Mouse (Mus musculus): ENCODE results near the gene Zfp600.
"Not testable (repeated sequence)": the region's sequence is repeated elsewhere in the genome, so short reads cannot be mapped to it uniquely, and the experiment has no call there.

Zfp600 gene

GRCm38 (mm10) chr4:146156524-146156923 lies at the start of gene Zfp600:
Gene Zfp600, plus strand, starts transcription at chr4:146156824.
- not testable (repeated sequence) for DNase-seq (ENCODE audit: extremely low read depth, insufficient read length, low spot score)

DNA sequence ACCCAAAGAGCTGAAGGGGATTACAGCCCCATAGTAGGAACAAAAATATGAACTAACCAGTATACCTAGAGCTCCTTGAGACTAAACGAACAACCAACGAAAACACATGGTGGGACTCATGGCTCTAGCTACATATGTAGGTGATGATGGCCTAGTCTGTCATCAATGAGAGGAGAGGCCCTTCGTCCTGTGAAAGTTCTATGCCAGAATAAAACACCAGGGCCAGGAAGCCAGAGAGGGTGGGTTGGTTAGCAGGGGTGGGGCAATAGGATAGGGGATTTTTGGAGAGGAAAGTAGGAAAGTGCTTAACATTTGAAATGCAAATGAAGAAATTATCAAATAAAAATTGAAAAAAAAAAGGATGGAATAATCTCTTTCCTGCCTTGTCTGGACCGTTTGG lies 6.3 kb downstream of the Zfp600 start:
- DNase-seq (ENCODE audit: extremely low read depth, insufficient read length, low spot score), result not testable (repeated sequence)

DNA sequence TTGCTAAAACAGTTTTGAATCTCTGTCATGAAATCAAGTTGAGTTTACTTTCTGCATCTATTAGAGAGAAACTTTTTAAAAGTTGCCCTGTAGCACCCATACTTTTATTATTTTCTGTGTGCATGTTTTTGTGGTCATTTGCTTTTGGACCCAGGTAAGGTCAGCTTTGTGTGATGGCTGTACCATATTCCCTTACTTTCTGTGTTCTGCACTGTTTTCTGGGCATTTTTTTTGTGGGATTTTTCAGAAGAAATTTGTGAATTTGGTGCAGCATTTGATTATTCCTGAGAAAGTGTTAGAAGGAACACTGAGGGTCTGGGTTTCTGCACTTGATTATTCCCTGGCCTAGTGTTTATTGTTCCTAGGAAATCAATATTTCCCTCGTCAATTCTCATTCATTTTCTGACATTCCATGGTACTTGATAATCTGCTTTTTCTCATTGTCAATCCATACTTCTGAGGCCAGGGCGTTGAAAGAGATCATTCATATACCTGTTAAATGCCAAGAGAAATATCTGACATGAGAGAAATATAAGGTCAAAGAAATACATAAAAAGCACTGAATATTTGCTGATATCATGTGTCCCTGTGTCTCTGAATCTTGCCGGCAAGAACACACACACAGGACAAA lies 10.7 kb downstream of the Zfp600 start:
- not testable (repeated sequence) for DNase-seq (ENCODE audit: extremely low read depth, insufficient read length, low spot score)

DNA sequence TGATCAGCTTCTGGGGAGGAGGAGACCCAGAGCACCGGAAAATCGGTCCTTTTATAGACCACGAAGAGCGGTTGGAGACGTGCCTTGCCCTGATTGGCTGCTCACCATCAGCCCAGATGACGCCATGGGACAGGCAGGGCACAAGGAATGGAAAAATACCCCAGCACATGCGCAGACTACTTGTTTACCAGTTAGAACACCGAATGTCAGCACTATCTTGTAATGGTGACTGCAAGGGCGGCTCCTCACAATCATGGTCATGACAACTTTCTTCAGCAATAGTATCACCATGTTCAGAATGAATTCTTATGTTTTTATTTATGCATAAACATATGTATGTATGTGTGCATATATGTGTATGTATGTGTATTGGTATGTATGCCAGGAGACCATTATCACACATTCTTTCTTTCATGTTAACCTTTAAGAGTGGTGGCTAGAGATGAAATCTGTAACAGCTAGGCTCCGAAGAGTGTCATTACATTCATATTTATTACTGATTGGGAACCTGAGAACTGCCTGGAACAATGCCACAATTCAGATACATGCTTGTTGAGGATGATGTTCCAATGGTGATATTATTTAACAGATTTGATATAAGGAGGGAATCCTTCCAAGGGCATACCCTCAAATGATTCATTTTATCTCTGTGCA lies 11.4 kb downstream of the Zfp600 start:
- not testable (repeated sequence) for DNase-seq (ENCODE audit: extremely low read depth, insufficient read length, low spot score)

DNA sequence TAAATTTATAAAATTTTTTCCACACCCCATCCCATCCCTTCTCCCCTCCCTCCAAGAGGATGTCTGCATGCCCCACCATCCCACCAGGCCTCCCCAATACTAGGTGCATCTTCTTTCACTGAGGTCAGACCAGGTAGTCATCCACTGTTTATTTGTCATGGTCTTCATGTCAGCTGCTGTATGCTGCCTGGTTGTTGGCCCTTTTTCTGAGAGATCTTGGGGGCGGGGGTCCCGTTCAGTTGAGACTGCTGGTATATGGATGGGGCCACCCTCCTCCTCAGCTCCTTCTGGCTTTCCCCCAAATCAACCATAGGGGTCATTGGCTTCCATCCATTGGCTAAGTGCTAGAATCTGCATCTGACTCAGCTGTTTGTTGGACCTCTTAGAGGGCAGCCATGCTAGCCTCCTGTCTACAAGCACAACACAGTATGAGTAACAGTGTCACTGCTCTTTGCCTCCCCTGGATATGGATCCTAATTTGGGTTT lies 12.1 kb downstream of the Zfp600 start:
- not testable (repeated sequence) for DNase-seq (ENCODE audit: extremely low read depth, insufficient read length, low spot score)

GRCm38 (mm10) chr4:146173378-146174226 lies 17.0 kb downstream of the Zfp600 start:
- not testable (repeated sequence) for DNase-seq (ENCODE audit: extremely low read depth, insufficient read length, low spot score)

GRCm38 (mm10) chr4:146204357-146204756 lies 47.7 kb downstream of the Zfp600 start:
- not testable (repeated sequence) for DNase-seq (ENCODE audit: extremely low read depth, insufficient read length, low spot score)

DNA sequence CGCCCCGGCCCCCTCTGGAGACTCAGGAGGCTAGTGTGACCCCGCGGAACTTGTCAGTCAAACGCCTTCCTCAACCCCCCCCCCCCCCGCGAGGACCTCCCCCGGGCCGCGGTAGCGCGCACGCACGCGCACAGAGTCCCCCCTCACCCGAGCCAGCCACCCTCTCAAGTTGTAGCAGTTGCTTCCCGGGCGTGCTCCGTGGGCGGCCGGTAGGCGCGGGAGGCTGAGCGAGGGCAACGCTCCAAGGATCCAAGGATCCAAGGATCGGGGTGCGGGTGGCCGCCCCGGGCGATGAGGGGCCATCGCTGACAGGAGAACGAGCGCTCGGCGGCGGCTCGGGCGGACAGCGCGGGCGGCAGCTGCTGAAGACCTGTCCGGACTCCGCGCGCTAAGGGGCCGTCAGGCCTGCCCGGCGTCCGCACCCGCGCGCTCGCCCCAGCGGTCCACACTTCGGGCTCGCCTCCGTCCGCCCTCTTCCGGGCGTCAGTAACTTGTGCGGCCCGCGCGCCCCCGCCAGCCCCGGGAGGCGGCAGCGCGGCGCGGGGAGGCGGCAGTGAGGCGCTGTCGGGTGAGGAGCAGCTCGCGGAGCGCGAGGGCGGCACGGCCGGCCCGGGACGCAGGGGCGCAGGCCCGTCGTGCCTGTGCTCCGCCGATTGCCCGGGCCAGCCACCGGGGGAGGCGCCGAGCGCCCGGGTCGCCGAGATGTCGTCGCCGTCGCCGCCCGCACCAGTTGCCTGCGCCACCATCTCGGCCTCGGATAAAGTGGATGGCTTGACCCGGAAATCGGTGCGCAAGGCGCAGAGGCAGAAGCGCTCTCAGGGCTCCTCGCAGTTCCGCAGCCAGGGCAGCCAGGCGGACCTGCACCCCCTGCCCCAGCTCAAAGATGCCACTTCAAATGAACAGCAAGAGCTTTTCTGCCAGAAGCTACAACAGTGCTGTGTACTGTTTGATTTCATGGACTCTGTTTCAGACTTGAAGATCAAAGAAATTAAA lies 82.9 kb downstream of the Zfp600 start:
- not testable (repeated sequence) for DNase-seq (ENCODE audit: extremely low read depth, insufficient read length, low spot score)

DNA sequence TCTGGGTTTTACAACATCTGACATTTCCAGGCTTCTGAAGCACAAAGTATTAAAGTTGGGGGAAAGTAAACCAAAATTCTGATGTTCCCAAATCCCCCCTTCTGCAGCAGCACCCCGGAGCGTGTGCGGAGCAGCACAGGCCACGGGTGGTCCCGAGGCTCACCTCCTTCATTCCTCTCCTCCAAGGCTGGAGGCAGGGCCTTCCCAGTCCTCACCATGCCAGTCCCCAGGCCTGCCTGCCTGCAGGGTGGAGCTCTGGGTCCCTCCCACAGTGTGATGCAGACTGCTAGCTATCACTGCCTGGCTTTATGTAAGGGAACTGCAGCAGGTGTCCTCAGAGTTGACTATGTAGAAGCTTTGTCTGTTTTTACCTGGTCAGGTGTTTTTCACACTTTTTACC lies 85.5 kb downstream of the Zfp600 start:
- not testable (repeated sequence) for DNase-seq (ENCODE audit: extremely low read depth, insufficient read length, low spot score)

Data from 3134 (cell line).